Mouse (Mus musculus): ENCODE data around the gene Srrm1. TPM values are rescaled to one million over a fixed set of nuclear protein-coding genes. Genes with fewer than 3 reads are reported as not detected.

The Srrm1 gene
- polyA plus RNA-seq, 1 experiment = 21.6 TPM

DNA sequence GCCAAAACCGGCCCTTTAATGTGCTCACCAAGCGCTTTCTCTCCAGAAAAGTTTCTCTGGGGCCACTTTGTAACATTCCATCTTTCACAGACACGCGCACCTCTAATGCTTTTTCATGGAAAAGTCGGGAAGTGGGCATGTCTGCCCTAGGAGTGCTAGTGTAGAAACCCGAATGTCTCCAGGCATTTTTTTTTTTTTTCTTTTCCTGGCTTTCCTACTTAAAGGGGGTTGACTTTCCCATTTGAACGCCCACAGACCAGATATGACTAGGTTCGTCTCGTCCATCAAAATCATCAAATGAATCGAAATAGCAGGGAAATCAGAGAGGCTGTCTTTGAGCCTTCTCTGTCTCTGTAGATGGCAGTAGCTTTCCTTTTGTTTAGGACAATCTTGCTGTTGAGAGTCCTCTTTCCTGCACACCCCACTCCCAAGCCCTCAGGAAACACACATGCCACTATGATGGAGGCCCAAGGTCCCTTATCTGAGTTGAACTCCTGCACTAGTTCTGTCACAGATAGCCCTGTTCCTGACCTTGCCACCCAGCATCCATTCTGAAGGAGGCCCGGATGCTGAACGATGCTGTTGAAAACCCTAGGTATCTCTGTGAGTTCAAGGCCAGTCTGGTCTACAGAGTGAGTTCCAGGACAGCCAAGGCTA, 801 bp upstream of the Srrm1 start:
- 13% methylated on average over 12 of the region's 12 CpGs for WGBS
- DNase-seq = no peak
- no peak for TF ChIP-seq CTCF (conservative IDR thresholded peaks at IDR 0.05; ENCODE audit: insufficient read depth, insufficient read length, low read depth, low read length)
- TF ChIP-seq POLR2A (IDR thresholded peaks at IDR 0.05; ENCODE audit: low read depth, low read length) = no peak
- H3K36me3 ChIP-seq (ENCODE audit: control insufficient read depth, insufficient read depth, low read length) = no peaks in the 10 kb centered on the region
- H3K4me1 ChIP-seq (ENCODE audit: control insufficient read depth, insufficient read depth, low read length) = peaks cover 23% of the 10 kb centered on the region
- H3K27ac ChIP-seq (ENCODE audit: insufficient read depth, low read depth, low read length) = peak overlapping the region; percentile 97
- H3K27me3 ChIP-seq (replicated peaks; ENCODE audit: control insufficient read depth, insufficient read depth, low read length) = no peaks in the 10 kb centered on the region
- H3K4me3 ChIP-seq (ENCODE audit: insufficient read depth, low read depth, low read length) = peak overlapping the region; percentile 74

GRCm38 (mm10) chr4:135352326-135353065, 625 bp downstream of the Srrm1 start:
- Histone ChIP-seq H3K4me1 (ENCODE audit: control insufficient read depth, insufficient read depth, low read length) (peaks cover 20% of the 10 kb centered on the region), H3K36me3 (ENCODE audit: control insufficient read depth, insufficient read depth, low read length) (no peaks in the 10 kb centered on the region), H3K27me3 (replicated peaks; ENCODE audit: control insufficient read depth, insufficient read depth, low read length) (no peaks in the 10 kb centered on the region), H3K27ac (ENCODE audit: insufficient read depth, low read depth, low read length) (peak overlapping the region; percentile 89), H3K4me3 (ENCODE audit: insufficient read depth, low read depth, low read length) (peak overlapping the region; percentile 79)
- under 1% methylated on average over 66 of the region's 67 CpGs for WGBS
- DNase-seq = peak; percentile 45
- TF ChIP-seq POLR2A (IDR thresholded peaks at IDR 0.05; ENCODE audit: low read depth, low read length) (no peak), CTCF (conservative IDR thresholded peaks at IDR 0.05; ENCODE audit: insufficient read depth, insufficient read length, low read depth, low read length) (no peak)

DNA sequence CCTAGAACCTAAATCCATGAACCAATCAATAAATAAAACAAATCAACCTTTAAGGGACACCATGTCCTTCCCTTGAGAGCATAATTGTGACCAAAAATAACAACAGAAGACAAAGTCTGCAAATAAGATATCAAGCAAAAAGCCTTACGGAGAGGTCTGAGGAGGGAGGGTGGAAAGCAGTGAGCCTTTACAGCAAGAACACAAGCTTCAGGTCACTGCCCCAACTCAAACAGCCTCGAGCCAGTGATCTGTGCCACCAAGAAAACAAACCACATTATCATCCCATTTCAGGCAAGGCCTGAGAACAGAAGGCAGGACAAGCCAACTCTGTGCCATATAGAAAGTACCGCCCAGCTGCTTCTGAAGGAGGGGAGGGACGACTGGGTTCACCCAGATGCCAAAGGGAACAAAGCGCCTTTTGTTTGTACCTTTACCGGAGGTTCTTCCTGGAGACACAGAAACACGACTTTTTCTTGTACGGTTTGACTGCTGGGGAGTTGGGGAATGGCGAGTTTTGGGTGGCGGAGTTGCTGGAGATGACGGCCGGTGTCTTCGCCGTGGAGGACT, 15.7 kb downstream of the Srrm1 start:
- 60% methylated on average over 14 of the region's 14 CpGs for WGBS

DNA sequence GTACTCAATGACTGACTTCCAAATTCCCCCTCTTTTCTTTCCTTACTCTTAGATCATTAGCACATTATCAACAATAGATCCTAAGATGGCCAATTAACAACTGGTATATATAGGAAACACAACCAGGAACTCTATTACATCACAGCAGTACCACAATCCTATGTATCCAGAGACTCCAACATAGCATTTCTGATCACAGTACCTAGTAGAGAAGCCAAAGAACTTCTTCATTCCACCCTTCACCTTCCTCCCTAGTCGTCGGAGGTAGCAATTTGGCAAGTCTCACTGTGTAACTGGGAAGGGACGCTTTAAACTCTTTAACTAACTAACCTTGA, 17.1 kb downstream of the Srrm1 start:
- peak; percentile 32 for DNase-seq
- WGBS = 27% methylated on average over 3 of the region's 3 CpGs
- TF ChIP-seq POLR2A (IDR thresholded peaks at IDR 0.05; ENCODE audit: low read depth, low read length) (no peak), CTCF (conservative IDR thresholded peaks at IDR 0.05; ENCODE audit: insufficient read depth, insufficient read length, low read depth, low read length) (no peak)
- Histone ChIP-seq H3K4me1 (ENCODE audit: control insufficient read depth, insufficient read depth, low read length) (peaks cover 19% of the 10 kb centered on the region), H3K27ac (ENCODE audit: insufficient read depth, low read depth, low read length) (peak overlapping the region; percentile 60), H3K36me3 (ENCODE audit: control insufficient read depth, insufficient read depth, low read length) (peaks cover 13% of the 10 kb centered on the region), H3K27me3 (replicated peaks; ENCODE audit: control insufficient read depth, insufficient read depth, low read length) (no peaks in the 10 kb centered on the region), H3K4me3 (ENCODE audit: insufficient read depth, low read depth, low read length) (no peak overlapping the region)

More for the DNA sequence above, 15.7 kb downstream of the Srrm1 start:
- Histone ChIP-seq H3K27ac (ENCODE audit: insufficient read depth, low read depth, low read length) (peak overlapping the region; percentile 60), H3K36me3 (ENCODE audit: control insufficient read depth, insufficient read depth, low read length) (peaks cover 8% of the 10 kb centered on the region), H3K27me3 (replicated peaks; ENCODE audit: control insufficient read depth, insufficient read depth, low read length) (no peaks in the 10 kb centered on the region), H3K4me3 (ENCODE audit: insufficient read depth, low read depth, low read length) (no peak overlapping the region), H3K4me1 (ENCODE audit: control insufficient read depth, insufficient read depth, low read length) (peaks cover 19% of the 10 kb centered on the region)
- peak; percentile 53 for DNase-seq
- TF ChIP-seq CTCF (conservative IDR thresholded peaks at IDR 0.05; ENCODE audit: insufficient read depth, insufficient read length, low read depth, low read length) = no peak
- TF ChIP-seq POLR2A (IDR thresholded peaks at IDR 0.05; ENCODE audit: low read depth, low read length) = no peak

DNA sequence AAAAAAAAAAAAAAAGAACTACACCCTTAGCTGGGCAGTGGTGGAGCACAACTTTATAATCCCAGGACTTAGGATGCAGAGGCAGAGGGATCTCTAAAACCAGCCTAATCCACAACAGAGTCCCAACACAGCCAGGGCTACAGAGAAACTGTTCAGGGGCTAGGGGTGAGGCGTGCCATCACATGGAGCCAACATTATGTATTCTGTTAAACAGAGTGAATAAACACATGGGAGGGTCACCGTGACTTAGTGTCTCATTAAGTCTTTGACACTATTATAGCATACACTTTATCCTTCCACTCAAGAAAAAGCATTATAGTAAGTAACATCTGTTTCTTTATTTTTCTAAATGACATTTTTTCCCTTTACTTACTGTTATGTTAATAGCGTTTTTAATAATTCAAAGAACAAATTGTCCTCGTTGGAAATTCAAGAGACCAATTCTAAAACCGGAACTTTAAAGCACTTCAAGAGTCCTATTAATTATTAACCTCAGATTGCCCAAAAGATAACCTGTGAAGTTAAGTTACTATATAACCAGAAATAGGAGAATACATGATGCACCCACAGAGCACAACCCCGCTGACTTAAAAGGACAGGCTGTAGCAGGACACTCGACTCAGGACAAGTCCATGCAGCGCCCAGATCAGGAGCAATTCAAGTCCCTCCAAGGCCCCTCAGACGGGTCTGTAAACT, 17.6 kb downstream of the Srrm1 start:
- TF ChIP-seq POLR2A (IDR thresholded peaks at IDR 0.05; ENCODE audit: low read depth, low read length) = no peak
- TF ChIP-seq CTCF (conservative IDR thresholded peaks at IDR 0.05; ENCODE audit: insufficient read depth, insufficient read length, low read depth, low read length) = no peak
- Histone ChIP-seq H3K27ac (ENCODE audit: insufficient read depth, low read depth, low read length) (peak overlapping the region; percentile 94), H3K36me3 (ENCODE audit: control insufficient read depth, insufficient read depth, low read length) (peaks cover 16% of the 10 kb centered on the region), H3K4me1 (ENCODE audit: control insufficient read depth, insufficient read depth, low read length) (peaks cover 19% of the 10 kb centered on the region), H3K4me3 (ENCODE audit: insufficient read depth, low read depth, low read length) (no peak overlapping the region), H3K27me3 (replicated peaks; ENCODE audit: control insufficient read depth, insufficient read depth, low read length) (no peaks in the 10 kb centered on the region)
- DNase-seq = peak; percentile 81
- 29% methylated on average over 9 of the region's 9 CpGs for WGBS

DNA sequence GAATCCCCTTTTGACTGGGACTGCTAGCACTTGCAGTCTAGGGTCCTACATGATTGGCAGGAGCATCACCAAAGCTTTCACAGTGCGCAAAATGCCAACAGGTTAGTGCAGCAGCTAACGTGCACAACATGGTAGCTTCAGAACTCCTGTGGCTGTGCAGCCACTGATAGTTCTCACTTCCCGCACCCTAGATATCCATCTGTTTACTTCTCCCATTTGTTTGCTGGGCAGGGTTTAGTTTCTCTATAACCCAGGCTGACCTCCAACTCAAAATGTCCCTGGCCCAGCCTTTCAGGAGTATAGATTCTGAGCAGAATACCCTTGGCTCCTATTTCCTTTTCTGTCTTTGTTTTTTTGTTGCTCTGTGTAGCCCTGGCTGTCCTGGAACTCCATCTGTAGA, 26.7 kb downstream of the Srrm1 start:
- 92% methylated on average over 3 of the region's 3 CpGs for WGBS
- no peak for TF ChIP-seq CTCF (conservative IDR thresholded peaks at IDR 0.05; ENCODE audit: insufficient read depth, insufficient read length, low read depth, low read length)
- TF ChIP-seq POLR2A (IDR thresholded peaks at IDR 0.05; ENCODE audit: low read depth, low read length) = no peak

DNA sequence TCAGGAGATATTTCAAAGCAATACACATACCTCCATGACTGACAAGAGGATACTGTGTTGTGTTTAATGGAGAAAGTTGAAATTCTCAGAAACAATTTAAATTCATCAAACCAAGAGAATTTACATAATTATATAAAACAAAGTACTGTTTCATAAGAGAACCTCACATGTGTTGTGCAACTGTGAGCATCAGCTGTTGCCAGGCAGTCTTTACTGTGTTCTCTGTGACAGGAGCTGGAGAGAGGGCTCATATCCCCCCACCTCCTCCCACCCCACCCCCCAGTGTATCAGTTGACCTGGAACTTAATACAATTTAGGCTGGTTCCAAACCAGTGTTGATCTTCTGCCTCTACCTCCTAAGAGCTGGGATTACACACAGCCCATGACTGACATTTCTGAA, 27.1 kb downstream of the Srrm1 start:
- no peaks in the 10 kb centered on the region for H3K27me3 ChIP-seq (replicated peaks; ENCODE audit: control insufficient read depth, insufficient read depth, low read length)
- peaks cover 15% of the 10 kb centered on the region for H3K36me3 ChIP-seq (ENCODE audit: control insufficient read depth, insufficient read depth, low read length)
- H3K4me1 ChIP-seq (ENCODE audit: control insufficient read depth, insufficient read depth, low read length) = no peaks in the 10 kb centered on the region
- TF ChIP-seq CTCF (conservative IDR thresholded peaks at IDR 0.05; ENCODE audit: insufficient read depth, insufficient read length, low read depth, low read length) (no peak), POLR2A (IDR thresholded peaks at IDR 0.05; ENCODE audit: low read depth, low read length) (no peak)
- no peak overlapping the region for H3K27ac ChIP-seq (ENCODE audit: insufficient read depth, low read depth, low read length)
- H3K4me3 ChIP-seq (ENCODE audit: insufficient read depth, low read depth, low read length) = no peak overlapping the region
- no peak for DNase-seq

More for the DNA sequence above, 26.7 kb downstream of the Srrm1 start:
- DNase-seq = no peak
- H3K36me3 ChIP-seq (ENCODE audit: control insufficient read depth, insufficient read depth, low read length) = peaks cover 17% of the 10 kb centered on the region
- H3K4me1 ChIP-seq (ENCODE audit: control insufficient read depth, insufficient read depth, low read length) = no peaks in the 10 kb centered on the region
- no peak overlapping the region for H3K27ac ChIP-seq (ENCODE audit: insufficient read depth, low read depth, low read length)
- no peaks in the 10 kb centered on the region for H3K27me3 ChIP-seq (replicated peaks; ENCODE audit: control insufficient read depth, insufficient read depth, low read length)
- no peak overlapping the region for H3K4me3 ChIP-seq (ENCODE audit: insufficient read depth, low read depth, low read length)

Data from kidney, adult 2 months (tissue).